Mouse (Mus musculus) bone marrow, adult 2 months (tissue): ENCODE data around the gene Tex19.1.

Experiments
- CTCF ChIP-seq: fragments of 200-500 bp; IDR thresholded peaks from 2 replicates; pipeline ENCODE4 v1.5.1; 2011; ENCODE audit warnings: low read length, control low read depth; ENCODE audit not compliant: control insufficient read depth, insufficient read depth
- POLR2A ChIP-seq: fragments of 200-500 bp; IDR thresholded peaks from 2 replicates; pipeline ENCODE4 v1.6.1; 2011; ENCODE audit warnings: low read depth, mild to moderate bottlenecking, control low read depth, low read length, borderline replicate concordance; ENCODE audit not compliant: control insufficient read depth

DNA sequence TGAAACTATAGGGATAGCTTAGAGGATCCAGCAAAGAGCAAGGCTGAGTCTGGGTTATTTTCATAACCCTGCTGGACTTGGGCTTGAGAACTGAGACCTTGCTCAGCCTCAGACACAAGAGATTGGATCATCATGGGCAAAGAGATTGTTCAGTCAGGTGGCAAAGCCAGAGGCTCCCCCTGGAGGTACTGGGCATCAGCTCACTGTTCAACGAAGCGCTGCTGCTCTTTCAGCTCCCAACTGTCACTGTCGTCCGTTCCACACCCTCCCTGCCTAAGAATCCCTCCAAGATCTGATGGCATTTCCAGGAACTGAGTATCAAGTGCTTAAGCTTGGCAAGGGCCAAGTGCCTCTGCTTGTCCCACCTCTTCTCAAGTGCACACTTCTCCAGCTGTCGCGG, 7.2 kb upstream of the Tex19.1 start:
- TF ChIP-seq POLR2A (no peak), CTCF (no peak)
